Mouse (Mus musculus) heart, postnatal 25 days (tissue): ENCODE measurements at regions not wholly inside any gene's neighbourhood (a gene's known extent, or its start where the extent isn't known, plus 50 kb on each side); places are given as distances from the start of the nearest gene placed in this dataset.

Source experiments
- DNase-seq: peaks from one replicate; pipeline ENCODE4 v3.0.0; 2022; ENCODE audit warnings: low spot score
- intact Hi-C: fragments of 180-260 bp; cut with DNase I; formaldehyde crosslinking; loops from one replicate; pipeline ENCODE4 v1.15.1; 2025

DNA sequence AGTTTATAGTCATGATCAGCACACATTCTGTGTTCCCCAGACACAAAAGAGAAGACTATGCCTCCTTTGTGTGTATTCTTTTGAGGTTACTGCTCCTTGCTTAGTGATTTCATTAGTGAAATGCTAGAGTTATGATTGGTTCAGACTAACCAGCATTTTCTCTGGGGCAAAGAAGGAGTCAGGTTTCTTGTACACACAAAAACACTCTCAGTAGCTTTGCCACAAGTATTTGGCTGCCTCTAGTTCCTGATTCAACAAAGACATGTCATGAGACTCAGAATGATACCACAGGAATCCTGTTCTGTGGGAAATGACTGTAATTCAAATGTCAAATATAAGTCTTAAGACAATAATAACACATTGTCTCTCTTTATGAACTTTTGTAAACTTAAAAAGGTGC lies 86.9 kb downstream of the Alx1 start:
- intact Hi-C loops = no loop called here
- DNase-seq = no peak

DNA sequence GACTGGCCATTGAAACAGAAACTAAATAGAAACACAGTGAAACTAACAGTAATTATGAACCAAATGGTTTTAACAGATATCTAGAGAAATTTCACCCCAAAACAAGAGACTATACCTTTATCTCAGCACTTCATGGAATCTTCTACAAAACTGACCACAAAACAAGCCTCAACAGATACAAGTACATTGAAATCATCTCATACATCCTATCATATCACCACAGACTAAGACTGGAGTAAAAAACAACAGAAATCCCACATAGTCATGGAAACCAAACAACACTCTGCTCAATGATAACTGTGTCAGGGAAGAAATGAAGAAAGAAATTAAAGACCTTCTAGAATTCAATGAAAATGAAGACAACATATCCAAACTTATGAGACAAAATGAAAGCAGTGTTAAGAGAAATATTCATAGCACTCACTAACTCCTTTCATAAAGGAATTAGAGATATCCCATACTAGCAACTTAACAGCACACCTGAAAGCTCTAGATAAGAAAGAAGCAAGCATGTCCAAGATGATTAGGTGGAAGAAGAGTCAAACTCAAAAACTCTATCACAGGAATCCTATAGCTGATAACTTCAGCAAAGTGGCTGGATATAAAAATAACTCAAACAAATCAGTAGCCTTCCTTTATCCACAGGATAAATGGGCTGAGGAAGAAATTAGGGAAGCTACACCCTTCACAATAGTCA lies 89.0 kb downstream of the Alx1 start:
- intact Hi-C loops = no loop called here

DNA sequence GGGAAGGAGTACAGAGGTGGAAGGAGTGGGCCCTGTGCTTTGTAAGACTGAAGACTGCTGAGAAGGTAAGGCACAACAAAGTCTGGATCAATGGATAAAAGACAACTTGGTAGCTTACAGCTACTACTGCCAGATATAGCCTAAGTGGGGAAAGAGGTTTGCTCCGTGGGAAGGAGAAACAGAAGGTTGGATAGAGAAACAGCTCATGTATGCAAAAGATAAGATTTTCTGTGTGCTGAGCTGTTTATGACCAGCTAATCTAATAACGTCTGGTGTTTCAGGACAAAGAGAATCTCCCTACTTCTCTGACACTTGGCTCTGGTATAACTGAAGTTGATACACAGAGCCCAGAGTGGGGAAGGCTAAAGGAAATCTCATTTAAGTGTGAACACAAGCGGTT lies 98.6 kb downstream of the Alx1 start:
- intact Hi-C loops = no loop called here
- DNase-seq = no peak

More for the DNA sequence above, 89.0 kb downstream of the Alx1 start:
- DNase-seq = no peak

DNA sequence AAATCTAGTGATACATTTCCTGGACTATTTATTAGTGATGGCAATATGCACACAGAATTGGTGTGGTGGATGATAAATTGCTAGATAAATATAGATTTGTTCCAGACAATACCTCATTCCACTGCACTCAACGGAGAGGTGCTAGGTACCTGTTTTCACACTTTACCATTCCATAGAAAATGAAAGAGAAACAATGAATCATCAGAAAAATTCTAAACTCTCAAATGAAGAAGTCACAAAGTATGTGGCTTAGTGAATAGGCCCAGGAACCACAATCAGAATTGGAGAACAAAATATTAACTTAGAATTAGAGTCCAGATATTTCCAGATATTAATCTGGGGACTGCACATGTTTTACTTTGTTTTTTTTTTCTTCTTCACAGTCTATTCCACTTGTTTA lies 101.4 kb downstream of the Alx1 start:
- intact Hi-C loops = no loop called here
- no peak for DNase-seq

GRCm38 (mm10) chr10:102897368-102897767 lies 132.6 kb downstream of the Alx1 start:
- intact Hi-C loops = no loop called here
- DNase-seq = no peak

- no peak for DNase-seq
- intact Hi-C loops = no loop called here
Measured at GRCm38 (mm10) chr10:102895952-102896351, 134.1 kb downstream of the Alx1 start.

GRCm38 (mm10) chr10:102892373-102892772 lies 137.6 kb downstream of the Alx1 start:
- no peak for DNase-seq
- intact Hi-C loops = no loop called here

DNA sequence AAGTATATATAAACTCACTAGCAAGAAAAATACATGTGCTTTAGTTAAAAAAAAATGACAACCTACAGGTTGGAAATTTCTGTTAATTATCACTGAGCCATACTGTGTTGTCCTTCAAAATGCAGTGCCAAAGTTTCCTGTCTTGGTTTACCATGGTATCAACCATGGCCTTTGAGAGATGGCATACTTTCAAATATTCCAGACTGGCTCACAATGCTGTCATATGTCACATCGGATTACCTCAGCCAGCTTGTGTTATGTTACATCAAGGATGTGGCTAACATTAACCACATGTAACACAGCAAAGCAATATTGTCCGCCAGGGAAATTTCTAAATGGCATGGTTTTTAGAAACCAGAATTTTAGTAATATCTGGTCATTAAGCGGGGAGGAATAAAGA lies 140.3 kb downstream of the Alx1 start:
- intact Hi-C loops = no loop called here
- no peak for DNase-seq

- intact Hi-C loops = no loop called here
- DNase-seq = no peak
Measured at GRCm38 (mm10) chr10:102881824-102882438, 148.1 kb downstream of the Alx1 start.

DNA sequence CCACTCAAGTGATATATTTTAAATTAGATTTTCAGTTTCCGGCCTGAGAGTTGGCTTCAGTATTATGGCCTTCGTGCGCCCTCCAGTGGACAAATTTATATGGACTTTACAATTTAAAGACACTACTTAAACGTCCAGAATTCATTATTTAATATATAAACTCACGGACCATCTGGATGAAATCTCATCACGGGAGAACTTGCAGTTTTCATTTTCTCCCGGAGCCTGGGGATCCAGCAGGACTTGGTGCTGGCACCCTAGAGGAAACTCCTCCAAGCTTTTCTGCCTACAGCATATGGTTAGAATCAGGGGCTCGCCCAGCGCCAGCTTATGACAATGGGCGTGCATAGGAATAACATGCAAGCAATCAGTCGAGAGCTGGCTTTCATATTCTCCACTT lies 152.0 kb downstream of the Alx1 start:
- DNase-seq = no peak
- intact Hi-C loops = loop anchor here (5.0 kb wide), 1 partner anchor 426 kb away; no protein-coding TSS in a partner anchor

DNA sequence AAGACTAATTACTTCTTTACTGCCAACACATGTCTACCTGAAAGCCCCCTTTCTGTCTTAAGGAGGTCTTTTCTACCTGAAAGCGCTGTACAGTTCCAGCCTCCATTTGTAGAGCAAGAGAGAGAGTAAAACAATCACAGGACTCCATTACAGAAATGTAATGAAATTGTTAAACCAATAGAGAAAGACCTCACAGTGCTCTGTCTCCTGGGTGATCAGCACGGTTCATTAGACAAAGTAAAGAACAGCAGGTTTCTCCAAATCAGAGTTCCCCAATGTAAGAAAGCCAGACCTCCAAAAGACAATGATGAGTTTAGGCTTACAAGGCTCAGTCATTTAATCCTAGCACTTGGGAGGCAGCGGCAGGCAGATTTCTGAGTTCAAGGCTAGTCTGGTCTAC lies 153.1 kb downstream of the Alx1 start:
- intact Hi-C loops = loop anchor here (5.0 kb wide), 1 partner anchor 425 kb away; no protein-coding TSS in a partner anchor
- no peak for DNase-seq

GRCm38 (mm10) chr10:102866920-102867319 lies 163.1 kb downstream of the Alx1 start:
- intact Hi-C loops = loop anchor here (2.0 kb wide), 1 partner anchor 328 kb away; no protein-coding TSS in a partner anchor
- no peak for DNase-seq

DNA sequence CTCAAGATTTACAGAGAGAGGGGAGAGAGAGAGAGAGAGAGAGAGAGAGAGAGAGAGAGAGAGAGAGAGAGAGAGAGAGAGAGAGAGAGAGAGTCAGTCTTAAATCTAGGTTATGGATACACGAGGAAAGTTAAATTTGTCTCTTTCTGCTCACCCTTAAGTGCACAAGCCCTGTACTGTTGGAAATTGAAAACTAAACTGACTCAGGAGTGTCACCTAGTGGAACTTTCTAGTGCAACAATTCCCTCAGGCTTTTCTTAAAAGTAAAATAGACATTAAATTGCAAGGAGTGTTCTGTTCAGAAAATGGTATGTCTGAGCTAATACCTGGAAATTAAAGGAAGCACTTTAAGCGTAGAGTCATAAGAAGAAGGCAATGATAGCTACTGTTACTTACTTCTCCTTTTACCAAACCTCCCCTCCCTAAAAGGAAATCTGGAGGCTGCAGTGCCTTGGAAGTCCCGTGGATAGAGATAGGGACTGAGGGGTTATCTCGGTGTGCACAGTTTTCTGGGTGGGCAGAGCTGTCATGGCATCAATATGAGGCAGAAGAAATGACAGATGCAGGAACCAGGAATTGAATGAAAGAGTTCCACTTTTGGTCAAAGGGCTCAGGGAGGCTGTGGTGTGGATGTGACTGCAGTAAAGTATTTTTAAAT lies 193.3 kb downstream of the Alx1 start:
- no peak for DNase-seq
- intact Hi-C loops = no loop called here

DNA sequence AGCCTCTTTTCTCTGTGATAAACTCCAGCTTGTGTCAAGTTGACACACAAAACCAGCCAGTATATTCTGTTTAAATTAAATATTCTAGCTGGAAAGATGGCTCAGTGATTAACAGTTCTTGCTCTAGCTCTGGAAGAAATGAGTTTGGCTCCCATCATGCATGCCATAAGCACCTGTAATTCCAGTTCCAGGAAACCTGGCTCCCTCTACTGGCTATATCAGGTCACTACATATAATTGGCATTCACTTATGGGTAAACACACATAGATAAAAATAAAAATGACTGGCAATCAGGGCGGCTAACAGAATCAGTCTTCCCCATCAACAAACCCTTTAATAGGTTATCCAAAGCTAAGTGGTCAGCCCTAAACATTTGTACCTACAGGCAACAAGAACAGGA lies 194.2 kb downstream of the Alx1 start:
- intact Hi-C loops = no loop called here
- no peak for DNase-seq

DNA sequence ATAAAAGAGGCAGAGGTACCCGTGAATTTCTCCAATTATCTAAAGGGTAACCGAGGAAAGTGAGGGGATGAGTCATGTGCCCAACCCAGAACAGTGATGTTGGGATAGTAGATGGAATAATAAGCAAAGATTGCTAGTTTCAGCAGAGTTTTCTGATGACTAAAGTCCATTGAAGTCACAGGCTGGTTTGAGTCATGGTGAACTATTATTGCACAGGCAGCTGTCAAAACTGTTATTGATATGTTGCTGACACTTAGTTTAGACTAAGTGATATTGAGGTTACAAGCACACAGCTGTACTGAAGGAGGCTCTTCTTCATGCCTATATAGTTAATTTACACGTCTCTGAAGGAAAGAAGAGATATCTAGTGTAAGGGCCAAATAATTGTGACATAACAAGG lies 200.4 kb downstream of the Alx1 start:
- DNase-seq = no peak
- intact Hi-C loops = no loop called here

- intact Hi-C loops = loop anchor here (2.0 to 5.0 kb wide), 3 partner anchors 76 to 371 kb away; no protein-coding TSS in a partner anchor
- DNase-seq = no peak
Measured at GRCm38 (mm10) chr10:102823434-102823833, 206.6 kb downstream of the Alx1 start.

GRCm38 (mm10) chr10:102801391-102801790 lies 228.6 kb downstream of the Alx1 start:
- no peak for DNase-seq
- intact Hi-C loops = no loop called here

DNA sequence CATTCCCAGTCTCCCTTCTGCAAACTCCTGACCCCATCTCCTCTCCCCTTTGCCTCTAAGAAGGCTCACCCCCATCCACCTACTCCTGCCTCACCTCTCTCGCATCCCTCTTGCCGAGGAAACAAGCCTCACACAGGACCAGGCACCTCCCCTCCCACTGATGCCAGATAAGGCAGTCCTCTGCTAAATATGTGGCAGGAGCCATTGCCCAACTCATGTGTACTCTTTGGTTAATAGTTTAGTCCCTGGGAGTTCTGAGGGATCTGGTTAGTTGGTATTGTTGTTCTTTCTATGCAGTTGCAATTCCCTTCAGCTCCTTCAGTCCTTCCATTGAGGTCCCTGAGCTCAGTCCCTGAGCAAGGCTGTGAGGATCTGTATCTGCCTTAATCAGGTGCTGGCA lies 250.8 kb downstream of the Alx1 start:
- DNase-seq = no peak
- intact Hi-C loops = no loop called here

DNA sequence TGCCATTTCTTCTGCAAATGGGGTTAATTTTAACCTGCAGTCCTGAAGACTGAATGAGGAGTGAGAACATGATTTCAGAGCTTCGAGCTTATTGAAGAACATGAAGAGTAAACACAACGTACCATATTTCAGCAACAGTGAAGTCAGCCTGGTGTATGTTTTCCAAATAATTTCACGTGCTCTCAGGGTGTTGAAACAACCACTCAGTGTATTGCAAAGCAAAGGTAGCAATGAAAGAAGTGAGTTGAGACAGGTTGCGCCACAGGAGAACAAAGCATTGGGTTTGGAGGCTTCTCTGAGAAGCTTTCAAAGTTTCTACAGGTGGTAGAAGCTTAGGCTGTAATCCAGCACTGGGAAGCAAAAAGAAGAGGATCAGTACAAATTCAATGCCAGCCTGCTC lies 251.7 kb downstream of the Rassf9 start:
- intact Hi-C loops = no loop called here

DNA sequence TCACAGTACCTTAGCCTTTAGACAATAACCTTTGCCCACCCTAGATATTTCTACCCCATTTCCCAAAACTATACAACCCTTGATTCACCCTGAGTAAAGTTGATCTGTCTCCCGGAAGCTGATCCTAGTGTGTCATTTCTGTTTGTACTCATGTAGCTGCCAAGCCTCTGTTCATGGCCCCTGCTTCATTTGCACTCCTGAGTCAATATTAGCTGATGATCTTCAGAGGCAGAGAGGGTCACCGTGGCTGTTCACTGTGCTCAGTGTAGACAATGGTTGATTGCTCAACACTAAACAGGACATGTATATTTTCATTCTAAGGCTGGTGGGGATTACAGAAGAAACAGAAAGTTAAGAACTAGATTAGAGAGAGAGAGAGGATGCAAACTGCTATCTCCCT lies 250.4 kb downstream of the Rassf9 start:
- DNase-seq = no peak
- intact Hi-C loops = no loop called here

More for the DNA sequence above, 251.7 kb downstream of the Rassf9 start:
- no peak for DNase-seq

DNA sequence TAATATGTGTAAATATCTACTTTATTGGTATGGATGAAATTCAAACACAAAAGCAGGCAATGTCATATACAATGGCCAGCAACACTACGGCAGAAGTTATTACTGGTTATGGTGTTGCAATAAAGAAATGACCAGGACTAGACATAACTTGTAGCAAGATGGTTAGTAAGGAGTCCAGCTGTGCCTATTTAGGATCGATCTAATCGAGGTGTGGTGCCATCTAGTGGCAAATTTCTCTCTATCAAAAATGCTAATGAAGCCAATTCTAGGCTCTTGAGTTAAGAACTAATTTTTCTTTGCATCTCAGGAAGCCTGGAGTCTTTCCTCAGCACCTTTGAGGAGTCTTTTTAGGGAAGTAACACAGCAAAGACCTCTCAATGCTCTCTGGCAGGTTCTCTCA lies 223.2 kb downstream of the Rassf9 start:
- no peak for DNase-seq

More for the DNA sequence above, 223.2 kb downstream of the Rassf9 start:
- intact Hi-C loops = loop anchor here (2.0 kb wide), 1 partner anchor 236 kb away; no protein-coding TSS in a partner anchor
